Mouse (Mus musculus): ENCODE measurements at regions not wholly inside any gene's neighbourhood (a gene's known extent, or its start where the extent isn't known, plus 50 kb on each side); places are given as distances from the start of the nearest gene placed in this dataset.

DNA sequence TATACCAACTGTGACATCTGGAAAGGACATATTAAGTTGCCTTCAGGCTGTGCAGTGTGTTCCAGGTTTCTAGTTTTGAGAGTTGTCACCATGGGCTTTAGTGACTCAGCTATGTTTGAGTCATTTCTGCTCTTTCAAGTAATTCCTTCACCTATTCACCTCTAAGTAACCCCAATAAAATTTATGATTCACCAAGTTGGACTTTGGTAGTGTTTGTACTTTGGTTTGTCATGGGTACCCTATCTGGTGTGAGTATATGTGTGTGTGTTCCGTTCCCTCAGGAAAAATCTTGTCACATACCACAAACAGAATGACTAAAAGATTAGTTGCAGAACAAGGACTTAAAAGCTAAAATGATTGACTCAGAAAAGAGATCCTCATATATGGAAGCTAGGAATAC is 76.8 kb upstream of the Crbn start:
- DNase-seq (ENCODE audit: extremely low spot score in 1 of 2, low spot score in 1 of 2): no peak

DNA sequence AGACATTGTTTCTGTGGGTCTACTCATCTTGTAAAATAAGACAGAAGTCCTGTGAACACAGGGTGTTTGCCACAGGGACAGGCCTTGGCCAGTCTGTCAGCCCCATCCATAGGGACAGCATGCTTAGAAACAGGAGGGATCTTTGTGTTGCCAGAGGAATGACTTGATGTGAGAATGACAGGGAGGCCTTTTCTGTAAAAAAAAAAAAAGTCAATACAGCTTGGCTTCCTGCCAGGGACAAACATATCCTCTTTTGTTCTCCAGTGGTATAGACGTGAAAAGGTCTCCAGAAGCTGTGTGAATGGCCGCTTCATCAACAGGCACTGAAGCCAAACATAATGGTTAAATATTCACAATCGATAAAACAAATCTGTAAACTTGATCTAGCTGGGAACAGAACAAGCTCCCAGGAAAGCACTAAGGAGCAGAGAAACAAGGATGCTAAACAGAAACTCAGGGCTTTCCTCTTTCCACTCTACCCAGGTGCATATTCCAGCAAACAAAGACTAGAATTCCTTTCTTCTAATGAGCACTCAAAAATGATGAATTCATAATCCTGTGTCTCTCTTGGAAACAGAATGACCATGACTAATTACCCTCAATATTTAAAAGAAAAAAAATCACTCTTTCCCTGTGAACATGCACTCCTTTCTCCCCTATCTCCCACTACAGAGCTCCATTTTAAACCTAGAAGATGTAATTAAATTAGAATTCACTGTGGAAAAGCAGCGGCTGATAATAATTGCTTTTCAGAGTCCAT is 92.2 kb upstream of the Crbn start:
- DNase-seq (ENCODE audit: extremely low spot score in 1 of 2, low spot score in 1 of 2): no peak

DNA sequence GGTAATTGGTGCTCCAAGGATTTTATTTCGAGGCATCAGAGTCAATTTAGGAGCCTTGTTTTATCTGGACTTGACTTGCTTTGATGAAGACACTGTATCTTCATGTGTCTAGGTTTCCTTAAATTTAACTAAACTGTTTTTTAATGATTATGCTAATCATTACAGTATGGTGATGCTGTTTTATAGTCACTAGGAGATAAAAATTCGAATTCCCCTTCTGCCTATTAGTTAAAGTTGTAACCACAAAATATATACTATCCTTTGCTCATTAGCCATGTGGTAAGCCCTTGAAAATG is 92.7 kb upstream of the Crbn start:
- DNase-seq (ENCODE audit: extremely low spot score in 1 of 2, low spot score in 1 of 2): no peak

DNA sequence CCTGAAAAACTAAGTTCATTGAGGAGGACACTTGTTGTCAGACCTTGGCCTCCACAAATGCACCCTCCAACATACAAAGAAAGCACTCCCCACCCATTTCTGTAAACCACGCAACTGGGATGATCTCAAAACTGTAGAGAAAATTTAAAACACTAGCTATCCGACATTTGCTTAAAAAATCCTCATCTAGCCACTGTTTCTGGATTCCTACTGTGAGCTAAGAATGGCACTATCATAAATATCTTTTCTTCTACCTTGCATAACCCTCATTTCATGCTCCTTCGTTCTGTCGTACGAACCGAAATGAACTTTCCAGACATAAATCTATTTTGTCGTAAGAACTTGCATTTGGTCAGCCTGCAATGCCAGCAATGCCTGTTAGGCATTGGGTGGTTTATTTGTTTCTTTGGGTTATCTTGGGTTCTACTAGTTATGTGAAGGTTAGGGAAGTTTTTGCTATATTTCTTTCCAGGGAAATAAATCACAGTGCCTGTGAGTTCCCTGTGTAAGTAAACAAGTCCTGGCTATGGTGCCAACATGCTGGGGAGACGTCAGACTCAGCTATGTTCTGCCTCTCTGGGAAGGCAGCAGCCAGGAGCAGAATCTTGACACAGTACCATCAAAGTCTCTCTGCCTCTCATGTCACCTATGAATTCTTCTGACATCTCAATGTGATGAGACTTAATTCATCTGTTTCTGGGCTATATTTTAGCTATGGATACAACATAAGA is 104.2 kb upstream of the Crbn start:
- no peak for DNase-seq (ENCODE audit: extremely low spot score in 1 of 2, low spot score in 1 of 2)

DNA sequence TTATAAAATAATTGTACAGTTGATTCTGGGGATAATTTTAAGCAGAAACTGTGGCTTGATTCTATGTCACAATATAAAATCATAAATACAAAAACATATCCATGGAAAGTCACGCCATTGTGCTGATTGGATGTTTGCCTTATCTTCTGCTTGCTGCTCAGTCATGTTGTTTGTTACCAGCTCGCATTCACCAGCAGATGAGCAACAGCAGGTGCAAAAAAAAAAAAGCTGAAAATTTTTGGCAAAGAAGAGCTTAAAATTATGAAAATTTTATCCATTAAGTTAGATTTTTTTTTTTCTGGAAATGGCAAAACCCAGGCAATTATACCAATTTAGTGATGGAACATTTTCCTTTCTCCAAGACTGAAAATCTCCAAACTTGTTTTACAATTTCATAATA is 115.2 kb upstream of the Crbn start:
- no peak for DNase-seq (ENCODE audit: extremely low spot score in 1 of 2, low spot score in 1 of 2)

DNA sequence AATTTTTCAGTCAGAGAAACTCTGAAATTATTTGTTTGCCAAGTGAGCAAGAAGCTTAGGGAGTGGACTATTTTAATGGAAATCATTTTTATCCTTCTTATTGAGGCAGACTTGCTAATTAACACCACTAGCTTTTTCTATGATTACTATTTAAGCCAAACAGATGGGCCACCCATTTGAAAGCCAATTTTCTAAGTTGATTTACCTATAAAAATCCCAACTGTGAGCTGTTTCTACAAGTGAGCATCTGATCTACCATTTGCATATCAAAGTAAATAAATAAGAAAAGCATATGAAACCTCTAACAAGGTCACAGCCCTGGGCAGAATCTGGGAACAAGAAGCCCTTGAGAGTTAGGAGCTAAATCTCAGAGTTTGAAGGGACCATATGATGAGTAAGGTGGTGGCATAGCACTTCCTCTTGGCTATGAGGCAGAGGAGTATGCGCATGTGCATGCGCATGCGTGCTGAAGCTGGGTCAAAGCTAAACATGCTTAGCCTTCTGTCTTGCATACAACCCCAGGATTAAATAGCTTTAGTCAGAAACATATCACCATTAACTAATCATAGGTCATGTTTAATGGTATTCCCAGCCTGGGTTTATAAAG is 116.9 kb upstream of the Crbn start:
- no peak for DNase-seq (ENCODE audit: extremely low spot score in 1 of 2, low spot score in 1 of 2)

DNA sequence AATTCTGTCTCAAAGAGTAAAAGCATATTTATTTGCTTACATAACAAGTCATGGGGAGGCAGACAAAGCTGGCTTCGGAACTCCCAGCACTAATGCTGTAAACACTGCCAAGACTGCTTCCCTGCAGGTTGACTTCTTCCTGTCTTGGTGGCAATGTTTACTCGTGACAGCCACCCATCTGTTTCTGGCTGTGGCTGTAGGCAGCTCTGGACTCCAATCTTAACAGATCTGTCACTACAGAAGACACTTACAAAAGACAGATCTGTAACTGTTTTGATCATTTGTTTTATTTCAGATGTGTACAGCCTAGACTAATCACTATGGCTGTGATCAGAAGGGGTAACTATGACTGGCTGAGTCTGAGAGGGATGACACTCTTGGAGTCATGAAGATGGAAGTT is 121.1 kb upstream of the Crbn start:
- no peak for DNase-seq (ENCODE audit: extremely low spot score in 1 of 2, low spot score in 1 of 2)

DNA sequence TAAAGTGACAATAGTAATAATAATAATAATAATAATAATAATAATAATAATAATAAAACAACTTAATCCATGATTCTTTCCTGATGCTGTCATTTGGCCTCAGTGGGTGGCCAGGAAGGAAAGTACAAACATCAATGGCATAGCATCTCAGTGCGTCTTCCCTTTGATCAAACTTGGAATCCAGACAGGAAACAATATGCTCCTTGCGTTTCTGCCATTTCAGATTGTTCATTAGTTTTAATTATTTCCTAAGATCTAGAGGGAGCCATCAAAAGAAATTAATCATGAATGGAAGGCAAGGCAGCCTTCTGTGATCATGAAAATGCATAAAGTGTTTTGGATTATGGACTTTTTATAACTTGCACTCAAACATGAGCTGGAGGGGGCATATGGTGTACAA is 125.6 kb upstream of the Crbn start:
- no peak for DNase-seq (ENCODE audit: extremely low spot score in 1 of 2, low spot score in 1 of 2)

DNA sequence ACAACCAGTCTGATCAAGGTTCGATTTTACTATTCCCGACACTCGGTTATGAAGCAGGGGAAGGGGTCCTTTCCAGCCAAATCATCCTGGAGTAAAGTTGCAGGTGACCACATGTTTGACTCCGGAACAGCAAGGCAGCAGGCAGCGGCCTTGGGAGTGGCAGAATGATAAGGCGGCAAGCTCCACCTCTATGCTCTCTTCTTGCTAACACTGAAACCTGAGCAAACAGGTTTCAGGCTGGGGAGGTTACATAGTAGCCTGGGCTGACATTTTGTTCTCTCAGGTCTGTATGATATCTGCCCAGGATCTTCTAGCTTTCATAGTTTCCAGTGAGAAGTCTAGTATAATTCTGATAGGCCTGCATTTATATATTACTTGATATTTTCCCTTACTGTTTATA is 133.7 kb upstream of the Crbn start:
- DNase-seq (ENCODE audit: extremely low spot score in 1 of 2, low spot score in 1 of 2): no peak

DNA sequence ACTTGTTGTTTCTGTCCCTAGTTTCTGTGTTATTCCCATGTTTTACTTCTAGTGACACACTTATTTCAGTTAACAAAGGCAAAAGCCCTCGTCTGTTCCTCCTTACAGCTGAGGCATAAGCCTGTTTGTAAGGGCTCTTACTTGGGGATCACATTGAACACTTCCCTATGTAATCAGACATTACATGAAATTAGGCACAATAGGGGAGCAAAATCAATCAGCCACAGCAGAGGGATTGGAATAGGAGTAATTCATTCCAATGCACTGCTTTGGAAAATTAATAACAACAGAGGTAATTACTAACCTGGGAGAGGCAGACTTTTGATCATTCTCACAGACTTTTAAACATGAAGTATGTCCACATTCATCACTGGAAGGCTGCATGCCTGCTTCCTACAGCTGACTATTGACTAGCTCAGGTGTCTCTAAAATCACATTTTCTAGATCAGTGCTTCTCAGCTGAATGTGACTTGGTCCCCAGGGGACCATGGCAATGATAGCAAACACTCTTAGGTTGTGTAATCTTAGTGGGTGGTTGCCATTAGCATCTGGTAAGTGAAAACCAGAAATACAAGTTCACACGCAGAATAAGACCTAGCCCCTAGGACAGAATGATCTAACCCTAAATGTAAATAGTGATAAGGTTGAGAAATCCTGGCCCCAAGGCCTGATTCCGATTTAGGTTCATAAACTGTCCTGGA is 146.5 kb upstream of the Crbn start:
- no peak for DNase-seq (ENCODE audit: extremely low spot score in 1 of 2, low spot score in 1 of 2)

DNA sequence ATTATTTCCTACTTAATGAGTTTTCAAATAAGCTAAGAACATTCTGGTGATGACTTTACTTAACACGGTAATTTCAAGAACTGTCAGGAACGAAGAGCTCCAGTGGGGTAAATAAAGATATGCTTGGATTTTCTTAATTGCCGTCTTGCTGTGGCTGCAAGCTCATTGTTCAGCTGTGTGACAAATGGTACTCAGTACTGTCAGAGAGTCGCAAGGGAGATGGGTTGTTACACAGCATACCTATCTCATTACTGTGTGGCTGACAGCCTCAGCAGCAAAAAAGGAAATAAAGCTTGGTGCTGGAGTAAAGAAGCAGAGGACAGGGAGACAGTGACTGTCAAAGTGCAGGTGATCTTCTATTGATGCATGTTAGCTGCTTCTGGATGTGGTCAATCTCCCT is 151.0 kb upstream of the Crbn start:
- DNase-seq (ENCODE audit: extremely low spot score in 1 of 2, low spot score in 1 of 2): no peak

DNA sequence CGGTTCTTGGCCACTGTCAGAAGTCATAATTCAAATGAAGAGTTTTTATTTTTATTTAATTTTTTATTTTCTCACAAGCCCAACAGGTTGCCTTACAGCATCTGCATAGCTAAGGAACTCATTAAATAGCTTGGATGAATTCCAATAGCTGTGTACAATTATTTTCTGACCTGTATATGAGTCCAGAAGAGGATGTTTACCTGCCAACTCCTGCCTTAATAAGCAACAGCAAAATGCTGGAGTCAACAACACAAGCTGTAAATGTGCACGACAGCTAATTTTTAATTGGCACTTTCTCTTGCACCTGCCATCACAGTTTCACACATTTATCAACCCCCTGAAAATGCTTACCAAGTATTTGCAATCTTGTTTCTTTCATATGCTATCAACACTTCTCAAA is 161.4 kb upstream of the Crbn start:
- DNase-seq (ENCODE audit: extremely low spot score in 1 of 2, low spot score in 1 of 2): no peak

DNA sequence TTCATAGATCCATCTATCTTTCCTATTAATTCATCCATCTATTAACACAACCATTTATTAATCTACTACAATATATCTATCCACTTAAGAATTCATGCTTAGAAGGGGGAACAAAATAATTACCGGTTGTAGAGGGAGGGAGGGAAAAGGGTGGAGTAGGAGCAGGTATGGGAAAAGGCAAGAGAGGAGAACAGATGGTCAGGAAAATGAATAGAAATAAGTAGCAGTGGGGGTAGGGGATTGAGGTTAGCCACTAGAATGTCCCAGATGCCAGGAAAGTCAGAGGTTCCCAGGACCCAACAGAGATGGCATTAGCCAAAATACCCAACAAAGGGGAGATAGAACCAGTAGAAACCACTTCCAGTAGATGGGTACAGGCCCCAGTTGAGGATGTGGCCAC is 164.5 kb upstream of the Crbn start:
- DNase-seq (ENCODE audit: extremely low spot score in 1 of 2, low spot score in 1 of 2): no peak

DNA sequence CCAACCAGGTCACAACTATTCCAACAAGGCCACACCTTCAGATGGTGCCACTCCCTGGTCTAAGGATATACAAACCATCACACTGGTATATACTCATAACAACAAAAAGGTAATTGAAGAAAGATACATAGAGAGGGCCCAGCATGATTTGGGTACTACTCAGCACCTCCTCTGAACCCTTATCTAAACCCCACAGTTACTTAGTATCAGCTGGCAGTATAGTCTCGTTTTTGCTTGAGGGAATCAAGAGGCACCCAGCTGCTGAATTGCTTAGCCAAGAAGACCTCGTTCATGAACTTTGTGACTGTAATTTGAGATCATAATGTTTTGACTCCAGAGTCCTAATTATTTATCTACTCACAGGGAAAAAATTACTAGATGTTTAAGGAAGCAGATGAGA is 175.6 kb upstream of the Crbn start:
- DNase-seq (ENCODE audit: extremely low spot score in 1 of 2, low spot score in 1 of 2): no peak

DNA sequence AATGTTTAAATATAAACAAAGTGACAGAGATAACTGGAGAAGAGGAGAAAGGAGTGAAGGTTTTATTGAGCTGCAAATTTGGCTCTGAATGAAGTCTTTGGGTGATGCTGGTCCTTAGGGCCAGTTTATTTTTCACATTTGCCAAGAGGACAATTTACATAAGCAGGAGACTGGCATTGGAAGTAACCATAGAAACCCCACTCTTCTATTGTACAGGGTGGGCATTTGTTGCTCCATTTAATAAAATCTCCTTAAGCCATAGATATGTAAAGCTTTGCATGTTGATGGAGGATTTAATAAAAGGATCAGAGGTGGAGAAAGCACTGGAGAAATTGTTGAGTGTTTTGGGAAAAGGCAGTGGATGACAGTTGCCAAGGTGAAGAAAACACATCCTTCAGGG is 178.8 kb upstream of the Crbn start:
- no peak for DNase-seq (ENCODE audit: extremely low spot score in 1 of 2, low spot score in 1 of 2)

DNA sequence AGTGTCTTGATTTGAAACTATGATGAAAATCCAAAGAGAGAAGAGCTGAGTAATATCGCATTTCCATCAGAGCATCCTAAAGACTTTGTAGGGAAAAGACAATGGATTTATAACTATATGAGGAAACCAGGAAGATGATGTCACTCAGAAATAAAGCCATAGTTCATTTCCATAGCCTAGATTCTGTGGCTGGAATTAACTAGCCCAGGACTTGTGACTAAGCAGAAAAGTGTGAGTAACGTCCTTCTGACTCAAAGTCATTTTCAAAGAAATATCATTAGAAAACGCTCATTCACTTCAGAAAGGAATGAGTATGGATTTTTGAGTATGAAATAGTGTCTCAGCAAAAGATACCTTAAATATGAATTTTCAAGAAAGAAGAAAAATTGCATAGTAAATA is 179.9 kb upstream of the Crbn start:
- DNase-seq (ENCODE audit: extremely low spot score in 1 of 2, low spot score in 1 of 2): no peak

DNA sequence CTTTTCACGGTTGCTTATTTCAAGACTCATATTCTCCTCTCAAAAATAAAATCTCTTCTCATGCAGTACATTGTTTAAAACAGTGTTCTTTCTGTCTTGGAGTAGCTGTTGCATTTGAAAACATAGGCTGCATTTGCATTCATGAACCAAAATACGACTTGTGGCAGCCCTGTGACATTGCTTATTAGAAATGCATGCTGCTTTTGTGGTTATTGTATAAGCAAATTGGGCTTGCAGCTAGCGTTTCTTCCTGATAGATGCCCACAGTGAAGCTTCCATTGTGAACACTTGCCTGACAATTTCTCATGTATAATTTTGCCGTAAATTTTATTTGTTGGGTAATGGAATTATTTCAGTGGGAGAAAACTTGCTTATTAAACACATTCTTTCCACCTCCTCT is 180.3 kb upstream of the Crbn start:
- DNase-seq (ENCODE audit: extremely low spot score in 1 of 2, low spot score in 1 of 2): no peak

DNA sequence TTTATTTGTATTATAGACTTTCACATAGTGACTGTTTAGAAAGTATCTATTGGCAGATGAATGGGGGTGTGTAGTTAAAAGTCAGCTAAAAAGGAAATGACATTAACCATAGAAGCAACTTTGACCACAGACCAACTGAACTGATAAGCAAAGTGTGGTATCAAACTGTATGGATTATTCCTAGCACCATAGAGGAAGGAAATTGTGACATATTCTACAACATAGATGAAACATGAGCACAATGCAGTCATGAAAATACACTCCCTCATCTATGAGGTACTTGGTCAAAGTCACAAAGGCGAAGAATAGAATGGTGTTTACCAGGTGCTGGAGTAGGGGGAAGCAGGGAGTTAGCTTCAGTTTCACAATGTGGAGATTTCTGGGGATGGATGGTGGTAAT is 181.4 kb upstream of the Crbn start:
- DNase-seq (ENCODE audit: extremely low spot score in 1 of 2, low spot score in 1 of 2): no peak

DNA sequence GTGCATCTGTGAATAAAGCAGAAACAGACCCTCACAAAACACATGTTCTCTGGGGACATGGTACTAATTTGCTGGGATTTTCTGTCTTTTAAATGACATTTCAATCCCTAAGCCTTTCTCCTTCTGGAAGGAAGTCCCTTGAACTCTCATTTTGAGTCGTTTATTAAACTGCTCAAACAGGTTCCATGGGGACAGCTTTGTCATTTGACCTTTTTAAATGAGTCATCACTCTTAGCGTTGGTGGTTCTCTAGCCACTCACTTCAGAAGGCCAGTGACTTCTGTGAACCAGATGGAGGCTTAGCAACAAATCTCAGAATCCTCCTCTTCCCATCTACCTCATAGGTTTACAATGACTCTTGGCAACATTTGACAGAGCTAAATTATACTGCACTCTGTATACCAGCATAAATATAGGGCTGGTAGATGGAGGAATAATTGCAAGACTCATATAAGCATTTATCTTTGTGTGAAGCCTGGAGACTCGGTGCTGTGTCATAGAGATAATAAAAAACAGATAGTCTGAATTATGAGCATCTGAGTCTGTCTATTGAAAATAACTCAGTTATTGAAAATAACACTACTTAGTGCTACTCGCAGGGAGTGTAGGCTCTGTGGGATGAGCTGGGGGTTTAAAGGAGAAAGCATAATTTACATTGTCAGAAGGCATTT is 185.4 kb upstream of the Crbn start:
- no peak for DNase-seq (ENCODE audit: extremely low spot score in 1 of 2, low spot score in 1 of 2)

DNA sequence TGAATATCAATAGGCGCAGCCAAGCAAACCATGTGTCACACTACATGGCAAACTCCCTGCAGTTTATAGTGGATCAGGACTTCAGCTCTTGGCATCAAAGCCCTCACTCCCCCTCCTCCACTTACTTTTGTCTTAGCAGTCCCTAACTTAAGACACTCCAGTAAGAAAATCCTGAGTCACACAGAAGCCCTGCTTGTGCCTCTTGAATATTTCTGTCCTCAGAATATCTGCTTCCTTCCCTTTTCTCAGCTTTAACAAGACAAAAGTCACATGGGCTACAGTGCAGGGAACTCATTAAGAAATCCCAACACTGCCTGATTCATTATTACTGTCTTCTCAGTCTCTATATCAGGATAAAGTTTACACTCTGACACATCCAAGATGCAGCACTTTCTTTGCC is 191.7 kb upstream of the Crbn start:
- peak in 1 of 2 experiments; percentile 9 for DNase-seq (ENCODE audit: extremely low spot score in 1 of 2, low spot score in 1 of 2)
